Mouse (Mus musculus) kidney, adult 8-10 months (tissue): ENCODE results near the gene Topaz1.

ENCODE experiments used
- DNase-seq, 2 experiments: peaks; one replicate each; pipeline ENCODE4 v3.0.0; 2022

The Topaz1 gene

DNA sequence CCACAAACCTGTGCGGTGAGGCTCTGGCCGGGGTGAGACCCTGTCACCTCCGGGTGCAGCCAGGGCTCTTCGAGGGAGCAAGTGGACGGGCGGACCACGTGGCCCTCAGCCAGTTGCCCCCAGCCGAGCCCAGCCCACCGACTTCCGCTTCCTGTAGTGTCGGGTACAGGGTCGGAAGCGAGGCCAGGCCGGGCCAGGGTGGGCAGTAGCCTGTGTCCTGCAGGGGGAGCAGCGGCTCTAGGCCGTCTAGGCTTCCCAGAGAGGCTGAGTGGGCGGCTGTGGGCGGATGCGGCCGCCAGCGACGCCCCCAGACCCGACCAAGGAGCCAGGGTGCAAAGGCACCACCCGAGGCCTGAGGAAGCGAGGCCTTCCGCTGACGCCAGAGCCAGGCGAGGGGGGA is at the start of gene Topaz1:
Gene Topaz1 (plus strand): TSS at position 287 of the 400 bp plus-strand sequence.
- DNase-seq: no peak

DNA sequence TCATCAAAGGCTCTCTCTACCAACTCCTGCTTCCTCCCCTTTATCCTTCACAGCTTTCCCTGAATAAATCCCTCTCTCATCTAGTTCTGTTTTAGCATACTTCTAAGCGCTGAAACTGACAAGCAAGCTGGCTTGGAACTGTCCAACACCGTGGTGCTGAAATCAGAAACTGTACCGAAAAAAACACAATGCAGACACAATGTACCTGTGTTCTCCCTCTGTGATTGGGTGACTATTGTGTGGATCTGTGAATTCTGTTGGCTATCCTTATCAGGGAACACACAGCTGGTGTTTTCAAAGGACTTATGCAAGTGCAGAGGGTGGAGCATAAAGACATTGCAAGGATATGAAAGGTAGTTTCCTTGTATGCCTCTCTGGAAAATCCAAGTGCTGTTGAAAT is 45.3 kb upstream of the Topaz1 start:
- DNase-seq: peak in 1 of 2 experiments; percentile 20

DNA sequence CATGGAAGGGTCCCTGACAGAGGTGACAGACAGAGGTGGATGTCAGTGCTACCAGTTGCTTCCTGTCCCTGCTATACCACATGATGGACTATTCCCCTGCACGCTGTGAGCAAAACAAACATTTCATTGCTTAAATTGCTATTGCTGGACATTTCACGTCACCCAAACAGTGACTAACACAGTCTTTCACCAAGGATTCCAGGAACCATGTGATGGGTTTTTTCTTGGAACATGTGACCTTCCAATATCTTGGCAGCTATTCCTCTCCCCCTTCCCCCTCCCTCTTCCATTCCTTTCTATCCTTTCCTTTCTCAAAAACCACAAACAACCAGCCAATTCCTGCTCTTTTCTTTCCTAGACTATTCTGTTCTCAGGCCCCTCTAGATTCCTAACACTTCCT is 33.3 kb upstream of the Topaz1 start:
- DNase-seq: no peak

DNA sequence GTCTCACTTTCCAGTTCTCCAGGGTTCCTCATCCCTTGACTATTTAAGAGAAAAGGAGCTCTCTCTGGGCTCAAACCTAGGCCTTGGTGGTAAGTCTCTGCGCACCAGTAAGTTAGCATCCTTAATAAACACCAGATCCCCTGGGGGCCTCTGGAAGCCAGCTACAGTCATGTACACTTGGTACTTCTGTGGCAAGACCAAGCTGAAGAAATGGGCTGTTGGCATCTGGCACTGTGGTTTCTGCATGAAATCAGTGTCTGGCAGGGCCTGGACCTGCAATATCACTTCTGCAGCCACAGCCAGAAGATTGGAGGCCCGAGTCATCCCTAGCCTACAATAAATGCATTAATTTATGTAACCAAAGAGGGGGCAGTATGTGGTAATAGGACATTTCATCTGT is 32.1 kb upstream of the Topaz1 start:
- DNase-seq: no peak

DNA sequence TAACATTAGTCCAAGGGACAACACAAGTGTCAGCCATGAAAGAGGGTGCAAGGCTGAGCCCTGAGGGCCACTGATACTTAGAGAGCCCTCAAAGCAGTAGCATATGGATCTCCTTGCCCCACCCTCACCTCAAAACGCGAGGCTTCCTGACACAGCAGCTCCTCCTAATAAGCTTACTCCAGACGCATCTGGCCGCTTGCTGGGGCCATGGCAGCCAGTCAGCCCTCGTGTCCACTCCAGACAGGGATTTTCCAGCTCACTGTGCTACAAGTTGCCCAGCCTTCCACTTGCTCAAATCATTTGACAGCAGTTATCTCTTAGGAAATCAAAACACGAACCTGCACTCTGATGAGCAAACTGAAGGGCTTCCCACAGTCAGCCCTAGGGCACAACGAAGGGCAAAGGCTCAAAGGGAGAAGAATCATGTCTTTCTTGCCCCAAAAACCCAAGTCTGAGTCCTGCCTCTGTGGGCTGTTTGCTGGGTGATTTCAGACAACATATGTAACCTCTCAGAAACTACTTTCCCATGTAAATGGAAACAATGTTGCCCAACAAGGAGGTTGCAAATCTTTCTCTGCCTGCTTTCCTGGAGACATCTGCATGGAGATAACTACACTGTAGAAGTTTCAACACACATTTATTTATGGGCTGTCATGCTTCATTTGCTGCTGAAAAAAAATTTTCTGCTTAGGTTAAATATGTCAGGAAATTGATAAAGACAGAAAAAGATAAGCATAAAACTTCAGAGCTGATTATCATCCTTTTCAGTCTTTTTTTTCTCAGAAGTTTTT is 30.8 kb upstream of the Topaz1 start:
- DNase-seq: no peak

DNA sequence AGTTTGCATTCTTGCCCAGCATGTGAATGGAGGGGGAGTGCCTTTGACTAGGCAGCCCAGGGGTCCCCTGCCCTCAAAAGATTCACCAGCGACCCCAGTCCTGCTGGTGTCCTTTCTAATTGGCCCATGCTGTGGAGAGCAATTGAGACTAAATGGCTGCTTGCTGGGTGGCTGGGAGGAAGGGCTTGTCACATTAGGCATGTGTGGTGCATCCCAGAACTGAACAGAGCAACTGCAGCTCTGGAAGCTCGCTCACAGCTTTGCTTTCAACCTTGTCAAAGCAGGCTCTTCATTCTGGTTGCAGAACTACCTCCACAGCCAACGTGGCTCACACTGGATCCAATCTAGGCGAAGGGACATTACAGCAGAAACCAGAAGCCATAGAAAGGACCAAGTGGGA is 24.9 kb upstream of the Topaz1 start:
- DNase-seq: no peak

DNA sequence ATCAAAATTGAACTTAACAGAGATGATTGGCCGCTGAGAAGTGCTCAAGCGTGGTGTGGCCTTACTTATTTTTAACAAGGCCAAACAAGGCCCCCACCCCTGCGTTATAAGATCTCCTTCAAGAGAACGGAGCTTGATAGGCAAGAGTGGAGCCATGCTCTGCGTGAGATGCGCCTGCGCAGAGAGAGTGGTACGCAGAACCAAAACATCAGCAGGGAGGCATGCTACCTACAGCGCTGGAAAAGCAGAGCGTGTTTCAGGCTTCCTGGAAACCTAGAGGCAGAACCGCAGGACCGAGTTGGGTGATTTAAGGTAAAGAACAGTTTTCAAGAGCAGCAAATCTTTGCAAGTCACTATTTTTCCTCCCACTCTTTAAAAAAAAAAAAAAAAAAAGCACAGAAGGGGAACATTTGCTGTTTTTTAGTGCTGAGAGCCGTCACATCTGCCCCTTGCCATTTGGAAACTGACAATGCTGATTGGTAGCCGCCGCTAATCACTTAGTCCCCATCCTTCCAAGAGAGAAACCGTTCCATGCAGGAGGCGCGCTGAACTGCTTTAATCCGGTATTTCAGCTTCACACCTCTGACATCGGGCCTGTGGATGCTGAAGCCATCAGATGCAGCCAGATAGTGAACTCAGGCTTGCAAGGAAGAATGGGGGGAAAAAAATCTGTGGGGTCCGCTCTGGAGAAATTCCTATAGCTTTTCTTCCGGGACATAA is 21.9 kb upstream of the Topaz1 start:
- DNase-seq: no peak

DNA sequence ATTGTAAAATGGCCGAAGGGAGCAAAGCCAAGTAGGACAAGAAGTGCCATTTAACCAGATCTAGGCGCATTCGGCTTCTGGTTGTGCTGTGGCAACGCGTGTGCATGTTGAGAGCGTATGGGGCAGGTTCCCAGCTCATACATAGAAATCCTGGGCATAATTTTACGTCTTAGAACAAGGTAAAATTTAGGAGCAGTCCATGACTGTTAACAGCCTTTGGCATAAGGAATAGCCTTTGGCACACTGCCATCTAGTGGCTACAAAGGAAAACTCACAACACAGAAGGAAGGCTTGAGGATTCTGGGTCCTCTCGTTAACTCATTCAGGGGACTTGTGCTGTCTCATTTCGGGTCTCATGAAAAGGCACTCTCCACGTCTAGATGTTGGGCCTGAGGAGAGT is 17.6 kb upstream of the Topaz1 start:
- DNase-seq: peak; percentile 28 to 33

DNA sequence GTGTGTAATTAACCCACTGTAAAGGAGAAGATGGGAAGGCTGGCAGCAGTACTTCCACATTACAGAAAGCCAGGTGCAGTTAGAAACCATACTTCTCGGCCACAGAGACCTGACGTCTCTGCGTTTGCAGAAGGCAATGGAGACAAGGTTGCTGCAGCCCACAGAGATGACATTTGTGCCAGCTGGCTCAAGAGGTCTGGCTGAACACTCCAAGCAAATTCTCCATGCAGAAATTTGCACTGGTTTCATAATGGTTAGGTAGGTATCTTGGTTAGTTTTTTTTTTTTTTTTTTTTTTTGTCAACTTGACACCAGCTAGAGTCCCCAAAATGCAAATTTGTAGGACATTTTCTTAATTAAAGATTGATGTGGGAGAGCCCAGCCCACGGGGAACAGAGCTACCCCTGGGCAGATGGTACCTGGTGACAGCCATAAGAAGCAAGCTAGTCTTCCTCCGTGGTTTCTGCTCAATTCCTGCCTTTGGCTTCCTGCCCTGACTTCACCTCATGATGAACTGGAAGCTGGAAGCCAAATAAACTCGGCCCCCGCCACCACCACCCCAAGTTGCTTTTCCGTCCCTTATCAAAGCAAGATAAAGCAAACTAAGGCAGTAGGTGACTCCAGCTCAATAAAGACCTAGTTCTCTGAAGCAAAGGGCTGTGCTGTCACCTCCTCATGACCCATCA is 14.9 kb upstream of the Topaz1 start:
- DNase-seq: no peak

DNA sequence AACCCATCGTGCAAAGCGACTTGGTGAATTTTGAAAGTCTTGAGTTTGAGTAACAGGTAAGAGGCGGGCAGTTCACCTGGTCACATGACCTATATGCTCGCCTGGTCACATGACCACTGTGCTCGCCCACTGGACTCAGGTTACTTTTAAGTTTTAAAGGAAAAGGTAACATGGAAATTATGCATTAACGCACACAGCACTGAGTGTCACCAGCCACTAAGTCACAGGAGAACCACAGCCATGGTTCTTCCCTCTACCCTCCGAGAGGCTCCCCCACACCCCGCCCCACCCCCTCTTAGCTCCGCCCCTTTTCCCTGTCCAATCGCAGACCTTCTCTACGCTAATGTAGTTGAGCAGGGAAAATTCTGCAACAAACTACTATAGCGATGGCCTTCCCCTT is 13.9 kb upstream of the Topaz1 start:
- DNase-seq: peak; percentile 32 to 34

DNA sequence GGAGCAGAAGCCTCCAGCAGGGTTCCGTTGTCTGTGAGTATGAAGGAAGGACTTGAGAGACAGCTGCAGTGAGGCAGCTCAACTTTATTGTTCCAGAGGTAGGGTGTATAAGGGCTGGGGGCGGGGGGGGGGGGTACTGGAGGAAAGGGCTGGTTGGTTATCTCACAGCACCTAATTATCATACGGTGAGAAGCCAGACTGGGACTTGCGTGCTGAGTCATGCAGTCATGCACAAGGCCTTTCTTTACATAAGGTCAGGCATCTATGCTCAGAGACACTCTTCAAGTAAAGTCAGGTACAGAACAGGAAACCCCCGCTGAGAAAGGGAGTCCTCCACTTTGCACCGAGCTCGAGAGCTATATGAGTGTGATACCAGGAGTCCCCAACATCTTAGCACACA is 12.2 kb upstream of the Topaz1 start:
- DNase-seq: no peak

DNA sequence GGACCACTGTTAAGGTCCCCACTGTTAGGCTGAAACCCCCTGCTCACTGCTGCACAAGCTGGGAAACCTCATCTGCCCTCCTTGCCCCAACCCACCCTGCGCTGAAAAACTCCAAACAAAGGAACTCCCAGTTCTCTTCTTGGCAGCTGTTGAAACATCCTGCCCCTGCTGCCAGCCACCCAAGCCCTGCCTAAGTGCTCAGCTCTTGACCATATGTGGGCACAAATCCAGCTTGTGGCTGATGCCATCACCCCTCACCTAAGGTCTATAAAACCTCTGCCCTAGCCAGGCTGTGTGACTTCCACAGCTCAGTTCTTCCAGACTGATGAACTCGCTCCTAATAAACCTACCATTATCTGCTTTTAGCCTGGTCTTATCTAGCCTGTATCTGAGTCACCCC is 11.1 kb upstream of the Topaz1 start:
- DNase-seq: no peak

DNA sequence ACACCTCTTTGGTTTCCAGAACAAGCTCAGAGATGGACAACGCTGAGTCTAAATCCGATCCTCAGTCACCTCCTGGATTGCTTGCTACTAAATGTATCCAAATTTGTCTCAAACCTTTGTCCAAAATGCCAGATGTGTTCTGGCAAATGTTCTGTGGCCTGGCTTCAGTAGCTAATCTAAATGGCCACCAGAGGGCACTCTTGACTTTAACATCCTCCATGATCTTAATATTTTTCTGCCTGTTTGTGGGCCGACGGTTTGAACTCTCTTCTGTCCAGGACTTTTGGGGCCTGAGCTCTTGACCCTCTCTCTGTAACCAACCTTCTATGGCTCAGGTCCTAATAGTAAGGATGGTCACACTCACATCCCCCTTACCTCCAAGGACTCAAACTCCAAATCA is 10.4 kb upstream of the Topaz1 start:
- peak; percentile 37 to 48 for DNase-seq

DNA sequence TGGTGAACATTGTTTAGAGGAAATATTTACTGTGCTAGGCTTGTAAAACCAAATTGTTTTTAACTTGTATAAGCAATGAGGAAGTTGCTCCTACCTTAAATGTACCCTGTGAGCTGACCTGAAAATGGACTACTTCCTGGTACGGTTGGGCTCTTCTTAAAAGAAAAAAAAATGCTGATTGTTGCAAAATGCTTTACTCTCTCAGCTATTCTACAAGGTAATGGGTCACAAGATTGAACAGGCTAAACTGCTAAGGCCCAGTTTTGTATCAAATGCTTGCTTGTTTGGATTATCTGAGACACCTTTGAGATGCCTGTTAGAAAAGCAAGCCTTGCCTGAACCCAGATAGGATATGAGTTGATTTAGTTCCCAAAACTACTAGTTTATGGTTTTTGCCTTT is 1.3 kb upstream of the Topaz1 start:
- DNase-seq: no peak

DNA sequence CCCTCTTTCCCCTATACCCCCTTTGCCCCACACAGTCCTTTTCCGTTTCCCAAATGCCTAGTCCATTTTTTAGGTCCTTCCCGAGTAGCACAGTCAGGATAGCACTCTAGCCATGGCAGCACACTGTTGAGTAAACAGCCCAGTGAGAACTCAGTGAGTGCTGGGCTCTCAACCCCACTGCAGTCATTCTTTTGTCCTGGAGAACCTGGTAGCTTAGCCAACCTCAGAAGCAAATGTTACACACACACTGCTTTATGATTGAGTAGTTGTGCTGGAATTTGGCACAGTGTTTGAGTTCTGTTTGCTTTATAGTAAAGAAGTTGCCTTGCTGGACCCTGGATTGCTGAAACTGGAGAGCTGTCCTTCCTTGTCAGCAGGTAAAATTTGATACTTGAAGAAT is 10.5 kb downstream of the Topaz1 start:
- no peak for DNase-seq

DNA sequence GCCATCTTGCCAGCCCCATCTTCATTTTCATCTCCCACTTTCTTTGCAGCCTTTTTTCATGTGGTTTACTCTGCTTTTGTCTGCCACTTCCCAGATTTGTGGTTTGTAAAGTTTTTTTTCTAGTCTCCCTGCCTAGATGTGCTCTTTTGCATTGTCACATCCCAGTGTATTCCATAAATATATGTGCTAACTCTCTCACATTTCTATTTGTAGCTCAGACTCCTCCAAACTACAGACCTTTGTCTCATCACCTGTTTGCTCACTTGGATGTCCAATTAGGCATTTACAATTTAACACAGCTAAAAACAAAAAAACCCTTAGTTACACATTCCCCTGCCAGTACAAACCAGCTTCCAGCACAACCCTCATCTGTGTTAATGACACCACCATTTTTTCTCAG is 13.0 kb downstream of the Topaz1 start:
- no peak for DNase-seq

DNA sequence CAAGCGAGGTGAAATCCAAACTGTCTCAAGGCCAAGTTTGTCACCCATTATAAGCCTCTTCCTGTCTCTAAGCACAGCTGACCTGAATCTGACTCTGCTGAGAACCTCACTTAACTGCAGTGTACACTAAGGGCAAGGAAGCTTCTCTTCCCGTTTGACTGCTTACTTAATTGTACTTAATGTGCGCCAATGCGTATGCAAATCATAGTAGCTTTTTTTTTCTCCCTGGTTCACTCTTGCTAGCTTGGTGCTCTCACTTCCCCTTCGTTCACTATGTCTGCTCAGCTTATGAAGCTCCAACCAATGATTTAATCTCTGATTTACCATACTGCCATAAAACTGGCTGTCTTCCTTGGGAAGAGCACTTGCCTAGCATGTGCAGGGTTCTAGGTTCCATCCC is 38.1 kb downstream of the Topaz1 start:
- no peak for DNase-seq

DNA sequence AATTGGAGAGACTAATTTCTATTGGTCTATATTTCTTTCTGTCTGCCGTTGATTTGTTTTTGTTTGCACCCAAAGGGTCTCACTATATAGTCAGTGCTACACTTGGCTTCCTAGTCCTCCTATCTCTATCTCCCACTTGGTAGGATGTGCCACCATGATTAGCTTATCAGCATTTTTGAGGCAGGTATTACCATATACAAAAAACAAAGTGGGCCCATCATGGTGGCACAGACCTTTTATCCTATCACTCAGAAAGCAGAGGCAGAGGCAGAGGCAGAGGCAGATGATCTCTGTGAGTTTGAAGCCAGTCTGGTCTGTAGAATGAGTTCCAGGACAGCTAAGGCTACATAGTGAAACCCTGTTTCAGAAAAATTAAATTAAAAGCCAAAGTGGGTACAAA is 39.4 kb downstream of the Topaz1 start:
- no peak for DNase-seq

DNA sequence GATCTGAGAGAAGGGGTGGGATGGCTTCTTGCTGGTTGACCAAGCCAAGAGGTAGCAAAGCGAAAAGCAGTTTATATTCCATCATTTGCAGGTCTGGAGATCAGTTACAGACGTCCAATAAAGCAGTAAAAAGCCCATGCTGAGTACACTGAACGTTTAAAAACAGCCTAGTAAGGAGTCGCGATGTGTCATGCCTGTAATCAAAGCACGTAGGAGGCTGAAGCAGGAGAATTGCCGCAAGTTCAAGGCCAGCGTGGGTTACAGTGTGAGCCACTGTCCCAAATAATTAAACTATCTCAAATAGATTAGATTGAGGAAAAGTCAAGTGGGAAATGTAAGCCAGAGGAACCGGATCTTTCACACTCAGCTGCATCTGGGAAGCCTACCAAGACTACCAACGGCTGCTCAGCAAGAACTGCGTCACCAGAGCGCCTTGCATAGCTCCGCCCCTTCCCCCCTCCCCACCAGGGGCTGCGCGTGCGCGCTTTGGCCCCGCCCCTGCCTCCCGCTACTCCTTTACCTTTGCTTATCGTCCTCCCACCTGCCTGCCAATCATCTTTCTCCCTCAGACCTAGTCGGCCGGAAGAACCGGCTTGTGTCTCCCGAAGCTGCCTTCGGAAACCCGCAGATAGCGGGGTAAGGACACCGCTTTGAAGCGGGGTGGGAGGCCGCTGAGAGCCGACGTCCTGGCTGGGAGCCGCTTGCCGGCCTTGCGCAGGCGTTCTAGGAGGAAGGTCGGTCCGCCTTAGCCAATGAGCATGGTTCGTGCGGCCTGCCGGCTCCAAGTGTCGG is 58.1 kb downstream of the Topaz1 start, which contains the start of gene Tcaim:
Gene Tcaim (plus strand): TSS at position 487 of the 792 bp plus-strand sequence.
- DNase-seq: peak; percentile 90 to 93

DNA sequence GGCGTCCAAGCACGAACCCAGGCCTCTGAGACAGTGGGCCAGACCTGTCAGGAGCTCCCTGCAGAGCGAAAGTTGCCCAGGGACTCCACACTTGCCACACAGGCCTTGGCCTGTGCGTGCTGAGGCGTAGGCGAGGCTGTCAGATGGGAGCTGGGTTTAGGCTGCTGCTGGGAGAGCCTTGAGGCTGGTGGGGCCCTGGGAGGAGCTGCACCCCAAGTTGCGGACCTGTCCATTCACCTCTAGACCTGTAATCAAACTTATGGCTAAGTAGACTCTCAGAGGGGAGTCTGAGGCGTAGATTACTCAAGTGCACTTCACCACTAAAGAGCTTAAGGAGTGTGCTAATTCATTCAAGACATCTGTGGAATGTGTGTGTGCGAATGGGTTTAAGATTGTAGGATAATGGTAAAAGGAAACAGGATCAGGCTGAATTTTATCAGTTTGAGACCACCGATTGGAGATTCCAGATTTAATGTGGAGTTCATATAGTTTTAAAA is 58.7 kb downstream of the Topaz1 start:
- DNase-seq: no peak

DNA sequence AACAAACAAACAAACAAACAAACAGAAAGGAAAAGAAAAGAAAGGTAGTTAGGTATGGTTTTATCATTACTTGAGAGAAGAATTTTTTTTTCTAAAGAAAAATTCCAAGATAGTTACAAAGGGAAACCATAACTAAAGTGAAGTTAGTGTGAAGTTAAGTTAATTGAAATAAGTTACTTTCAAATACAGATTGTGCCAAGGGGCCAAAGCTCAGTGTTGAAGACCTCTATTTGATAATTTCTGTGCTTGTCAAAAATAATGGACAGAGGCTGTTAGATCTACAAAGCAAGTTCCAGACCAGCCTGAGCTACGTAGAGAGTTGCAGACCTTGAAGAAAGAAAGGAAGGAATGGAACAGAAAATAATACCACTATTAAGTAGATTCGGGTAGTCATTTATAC is 60.0 kb downstream of the Topaz1 start:
- DNase-seq: no peak

DNA sequence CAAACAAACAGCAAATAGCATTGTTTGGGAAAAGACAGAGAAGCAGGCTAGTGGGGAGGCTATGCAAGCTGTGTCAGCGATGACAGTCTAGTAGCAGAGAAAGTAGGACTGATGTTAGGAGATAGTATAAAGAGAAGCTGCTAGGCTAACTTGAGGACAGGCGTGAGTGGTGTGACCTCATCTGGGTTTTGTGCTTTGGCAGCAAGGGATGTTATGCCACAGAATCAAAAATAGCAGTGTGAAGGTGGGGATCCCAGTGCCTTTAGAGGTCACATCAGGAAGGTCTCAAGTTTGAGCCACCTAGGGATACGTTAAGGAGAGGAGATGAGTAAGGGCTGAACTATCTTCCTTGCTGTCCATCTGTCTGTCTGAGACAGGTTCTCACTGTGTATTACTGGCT is 63.1 kb downstream of the Topaz1 start:
- DNase-seq: no peak

DNA sequence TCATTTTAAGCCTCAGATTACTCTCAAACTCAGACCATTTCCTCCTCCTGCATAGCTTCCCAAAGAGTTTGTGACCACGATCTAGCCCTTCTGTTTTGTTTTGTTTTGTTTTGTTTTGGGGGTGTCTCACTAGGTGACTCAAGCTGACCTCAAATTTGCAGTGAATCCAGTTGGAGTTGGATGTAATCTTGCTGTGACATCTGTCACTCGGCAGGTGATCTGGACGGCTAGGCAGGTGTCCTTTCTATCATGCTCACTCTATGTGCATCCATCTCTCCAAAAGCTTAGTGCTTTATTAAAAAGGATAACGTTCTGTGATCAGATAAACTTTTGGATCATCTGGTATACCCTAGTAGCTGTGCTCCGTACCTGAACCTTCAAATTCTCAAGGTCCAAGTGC is 65.2 kb downstream of the Topaz1 start:
- no peak for DNase-seq
